Mouse (Mus musculus) CH12.LX (cell line): ENCODE measurements around the gene 4930404H24Rik.

Source experiments
- BHLHE40 ChIP-seq: IDR thresholded peaks from 2 replicates; pipeline ENCODE4 v1.6.1; 2011; ENCODE audit warnings: mild to moderate bottlenecking, low read depth, low read length, improper control_type of control experiment
- CHD1 ChIP-seq: IDR thresholded peaks from 2 replicates; pipeline ENCODE4 v1.6.1; 2012; ENCODE audit warnings: low read depth, low read length, improper control_type of control experiment, inconsistent platforms
- CTCF ChIP-seq, 2 experiments: IDR thresholded peaks in 1 of 2; conservative IDR thresholded peaks in 1 of 2; 2 replicates each; pipeline ENCODE4 v1.5.1; 2011 to 2012; ENCODE audit warnings: low read depth in 2 of 2, low read length in 2 of 2, improper control_type of control experiment in 1 of 2, inconsistent platforms in 1 of 2, mild to moderate bottlenecking in 1 of 2, moderate library complexity in 1 of 2
- EP300 ChIP-seq: IDR thresholded peaks from 2 replicates; pipeline ENCODE4 v1.6.1; 2011; ENCODE audit warnings: low read length, improper control_type of control experiment
- POLR2A ChIP-seq: IDR thresholded peaks from 2 replicates; pipeline ENCODE4 v1.6.1; 2011; ENCODE audit warnings: low read depth, mild to moderate bottlenecking, improper control_type of control experiment, low read length
- POLR2AphosphoS2 ChIP-seq: IDR thresholded peaks from 2 replicates; pipeline ENCODE4 v1.6.1; 2011; ENCODE audit warnings: low read depth, low read length, improper control_type of control experiment
- SIN3A ChIP-seq: IDR thresholded peaks from 2 replicates; pipeline ENCODE4 v1.6.1; 2012; ENCODE audit warnings: low read length, improper control_type of control experiment, inconsistent platforms
- SMC3 ChIP-seq: IDR thresholded peaks from 2 replicates; pipeline ENCODE4 v1.6.1; 2011; ENCODE audit warnings: low read depth, low read length, improper control_type of control experiment
- USF1 ChIP-seq: IDR thresholded peaks from 2 replicates; pipeline ENCODE4 v1.6.1; 2014; ENCODE audit warnings: low read depth, mild to moderate bottlenecking, inconsistent platforms, low read length, improper control_type of control experiment
- USF2 ChIP-seq: conservative IDR thresholded peaks from 2 replicates; pipeline ENCODE4 v1.6.1; 2011; ENCODE audit warnings: low read depth, low read length, improper control_type of control experiment
- ZC3H11A ChIP-seq: IDR thresholded peaks from 2 replicates; pipeline ENCODE4 v1.6.1; 2012; ENCODE audit warnings: low read depth, mild to moderate bottlenecking, inconsistent platforms, low read length, improper control_type of control experiment
- ZKSCAN1 ChIP-seq: IDR thresholded peaks from 2 replicates; pipeline ENCODE4 v1.6.1; 2012; ENCODE audit warnings: low read depth, inconsistent platforms, low read length, improper control_type of control experiment, borderline replicate concordance

- TF ChIP-seq CTCF (conservative IDR thresholded peaks at IDR 0.05 in 1 of 2, IDR thresholded peaks at IDR 0.05 in 1 of 2; ENCODE audit: low read depth in 2 of 2, low read length in 2 of 2) (no peak), POLR2A (no peak), ZC3H11A (no peak), EP300 (no peak), POLR2AphosphoS2 (no peak), ZKSCAN1 (no peak), USF1 (no peak), USF2 (no peak), SMC3 (no peak), BHLHE40 (no peak), SIN3A (no peak), CHD1 (no peak)
Measured at GRCm38 (mm10) chr2:153475114-153476112, 17.2 kb upstream of the 4930404H24Rik start.
